Mouse (Mus musculus) layer of hippocampus, postnatal 36 days (tissue): ENCODE measurements around the gene Tubgcp3. TPM values are rescaled to one million over a fixed set of nuclear protein-coding genes. Genes with fewer than 3 reads are reported as not detected.

Experiments used
- microRNA-seq, 2 experiments: library from miRNA; unstranded; fragments of <30 nt; microRNA quantifications; one replicate each; pipeline ENCODE4 v1.2.0; 2021
- total RNA-seq, 2 experiments: library from RNA; stranded (reverse); gene quantifications; 2 replicates each; pipeline ENCODE4 v1.2.3; 2021

The Tubgcp3 gene
- total RNA-seq, 2 experiments from 2014 or later: 34.9 to 37.5 TPM

Small RNA genes within 50 kb of the gene (microRNA-seq; reads per million reads assigned to microRNA genes)
- gene Gm26483: 0 reads per million in 2 experiments

Other genes starting within 250 kb of the Tubgcp3 start
- gene Spaca7, start 99.2 kb downstream of the Tubgcp3 start, total RNA-seq: not detected
- 10 to 100 TPM; 51.5 to 61.5 TPM for gene Atp11a, start 84.8 kb upstream of the Tubgcp3 start, total RNA-seq
- 100 to 1,000 TPM; 224 to 268 TPM for gene Mcf2l, start 201.6 kb upstream of the Tubgcp3 start, total RNA-seq